Mouse (Mus musculus): Measurements from ENCODE around the gene Auts2.

Gene Auts2

DNA sequence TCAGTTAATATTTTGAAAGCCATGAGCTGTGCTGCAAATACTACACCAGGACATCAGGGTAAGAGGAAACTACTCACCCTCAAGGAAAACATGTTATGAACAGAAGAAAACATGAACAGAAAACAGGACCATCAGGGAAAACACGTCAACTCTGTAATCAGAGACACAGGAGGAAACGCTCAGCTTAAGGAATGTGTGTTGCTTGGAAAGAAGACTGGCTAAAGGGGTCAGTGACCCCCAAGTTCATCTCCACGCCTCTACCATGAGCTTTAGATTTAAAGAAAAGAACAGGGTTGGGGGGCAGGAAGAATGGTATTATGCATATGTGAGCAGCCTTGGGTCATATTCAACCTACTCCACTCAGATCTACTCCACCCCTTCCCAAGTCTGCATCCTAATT is 356.5 kb downstream of the Auts2 start:
- in situ Hi-C loops (cut with MseI, MboI), result no loop called here

DNA sequence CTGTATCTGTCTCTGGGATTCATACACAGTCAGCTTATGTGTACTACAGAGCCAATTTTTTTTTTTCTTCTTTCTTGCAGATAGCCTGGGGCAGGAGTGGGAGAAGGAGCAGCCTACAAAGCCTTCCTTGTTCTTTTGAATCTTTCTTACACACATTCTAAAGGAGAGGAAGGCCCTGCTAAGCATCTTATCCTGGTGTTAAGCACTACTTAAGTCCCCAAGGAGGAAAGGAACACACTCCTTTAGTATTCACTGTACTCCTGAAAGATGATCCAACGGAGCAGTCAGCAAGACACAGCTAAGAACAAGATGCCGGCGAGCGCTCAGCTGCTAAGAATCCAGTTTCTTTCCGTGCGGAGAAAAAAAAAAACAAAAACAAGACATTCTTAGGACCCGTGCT is 356.9 kb downstream of the Auts2 start:
- in situ Hi-C loops (cut with MseI, MboI), result no loop called here

DNA sequence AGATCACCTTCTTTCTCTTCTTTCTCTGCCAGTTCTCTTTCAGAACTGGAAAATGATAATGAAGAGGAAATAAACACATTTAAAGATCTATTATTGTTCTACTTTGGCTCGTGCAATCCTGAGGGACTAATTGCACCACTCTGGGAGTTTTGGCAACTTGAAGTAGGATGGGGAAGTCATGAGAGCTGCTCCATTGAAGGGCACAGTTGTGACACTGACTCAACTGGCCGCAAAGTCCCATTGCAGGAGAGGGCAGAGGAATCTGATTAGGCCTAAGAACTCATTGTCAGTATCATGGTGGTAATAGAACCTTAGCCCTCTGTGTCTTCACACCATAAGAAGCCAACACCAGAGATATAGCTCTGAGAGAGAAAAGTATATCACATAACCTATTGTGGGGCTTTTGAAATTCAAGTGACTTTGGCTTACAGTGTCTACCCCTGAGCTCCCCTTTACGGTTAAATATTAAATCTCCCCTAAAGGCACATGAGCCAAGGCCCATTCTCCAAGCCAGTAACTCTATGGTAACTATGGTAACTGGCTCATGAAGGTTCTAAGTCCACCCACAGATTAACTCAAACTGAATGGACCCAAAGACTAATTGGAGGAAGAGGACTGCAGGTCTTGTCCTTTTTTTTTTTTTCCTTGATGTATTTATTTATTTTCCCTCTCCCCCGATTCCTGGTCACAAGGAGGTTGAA is 358.6 kb downstream of the Auts2 start:
- in situ Hi-C loops (cut with MseI, MboI), result no loop called here

DNA sequence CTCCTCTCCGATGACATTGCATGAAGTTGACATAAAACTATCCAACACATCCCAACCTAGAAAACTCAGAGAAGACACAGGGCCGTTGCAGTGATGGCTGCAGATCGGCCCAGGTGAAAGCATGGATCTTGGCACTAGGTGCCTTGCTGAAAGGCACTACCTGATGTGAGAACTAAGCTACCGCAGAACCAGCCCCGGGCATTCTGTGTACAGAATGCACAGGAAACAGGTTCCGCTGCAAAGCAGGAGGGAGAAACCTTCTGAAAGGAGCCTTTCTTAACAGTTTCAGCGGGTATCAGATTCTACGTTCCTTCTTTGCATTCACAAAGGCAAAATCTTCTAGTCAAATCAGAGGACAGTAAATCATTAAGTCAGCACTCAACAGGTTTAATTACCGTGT is 361.1 kb downstream of the Auts2 start:
- in situ Hi-C loops (cut with MseI, MboI), result no loop called here

DNA sequence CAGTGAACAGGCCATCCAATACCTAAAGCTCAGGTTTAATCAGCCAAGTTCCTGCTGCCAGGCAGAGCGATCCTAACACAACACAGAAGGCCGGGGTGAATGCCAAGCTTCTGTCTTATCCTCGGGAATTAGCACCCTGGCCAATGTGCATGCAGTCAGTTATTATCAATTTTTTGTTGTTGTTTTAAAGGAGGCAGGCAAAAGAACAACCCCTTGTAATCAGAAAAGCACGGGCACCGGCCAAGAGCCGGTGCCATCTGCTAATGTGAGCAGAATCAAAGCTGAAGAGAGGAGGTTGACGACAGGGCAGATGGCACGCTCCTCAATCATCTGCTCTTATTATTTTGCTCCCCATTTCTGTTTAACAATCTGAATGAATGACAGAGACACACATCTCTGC is 373.1 kb downstream of the Auts2 start:
- in situ Hi-C loops (cut with MseI, MboI), result no loop called here

DNA sequence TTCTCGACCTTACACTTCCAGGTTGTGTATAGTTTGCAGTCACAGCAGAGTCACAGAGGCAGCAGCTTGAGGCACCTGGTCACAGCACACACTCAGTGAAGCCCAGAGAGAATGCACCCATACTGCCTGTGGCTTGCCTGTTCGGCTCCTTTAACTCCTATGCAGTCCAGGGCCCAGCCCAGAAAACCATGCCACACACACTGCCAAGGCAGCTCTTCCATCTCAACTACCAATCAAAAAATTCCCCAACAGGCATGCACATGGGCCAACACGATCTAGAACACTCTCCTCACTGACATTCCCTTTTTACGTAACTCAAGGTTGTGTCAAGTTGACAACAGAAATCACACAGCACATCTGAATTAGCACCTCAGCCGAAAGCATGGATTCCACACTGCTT is 374.3 kb downstream of the Auts2 start:
- in situ Hi-C loops (cut with MseI, MboI), result no loop called here

DNA sequence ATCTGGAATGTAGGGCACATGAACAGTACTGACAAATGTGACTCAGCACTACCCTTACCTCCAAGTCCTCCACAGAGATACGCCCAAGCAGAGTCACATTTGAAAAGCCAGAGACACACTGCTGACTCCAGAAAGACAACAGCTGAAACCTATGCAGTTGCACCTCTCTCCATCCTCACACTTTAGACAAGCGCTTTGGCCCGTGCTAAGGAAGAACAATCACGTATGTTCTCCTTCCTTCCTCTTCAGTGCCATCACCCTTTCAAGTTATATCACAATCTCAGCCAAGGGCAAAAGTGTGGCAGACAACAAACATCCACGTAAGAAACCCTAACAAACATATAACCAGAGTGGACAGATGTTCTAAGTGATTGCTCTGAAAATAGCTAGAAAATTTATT is 374.9 kb downstream of the Auts2 start:
- in situ Hi-C loops (cut with MseI, MboI), result no loop called here

DNA sequence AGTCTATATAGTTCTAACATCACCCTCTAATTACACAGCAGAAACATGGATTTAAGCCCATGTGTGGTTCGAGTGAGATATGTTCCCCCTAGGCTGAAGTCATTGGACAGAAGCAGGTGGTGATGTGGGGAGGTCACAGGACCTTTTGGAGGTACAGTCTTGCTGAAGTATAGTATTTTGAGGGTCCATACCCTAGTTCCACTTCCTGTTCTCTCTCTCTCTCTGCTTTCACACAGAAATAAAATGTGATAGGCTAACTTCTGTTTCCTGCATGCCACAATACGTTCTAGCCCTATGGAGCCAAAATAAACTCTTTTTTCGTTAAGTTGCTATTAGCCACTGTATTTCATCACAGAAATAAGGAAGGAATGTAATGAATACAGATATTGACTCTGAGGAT is 376.6 kb downstream of the Auts2 start:
- in situ Hi-C loops (cut with MseI, MboI), result no loop called here

DNA sequence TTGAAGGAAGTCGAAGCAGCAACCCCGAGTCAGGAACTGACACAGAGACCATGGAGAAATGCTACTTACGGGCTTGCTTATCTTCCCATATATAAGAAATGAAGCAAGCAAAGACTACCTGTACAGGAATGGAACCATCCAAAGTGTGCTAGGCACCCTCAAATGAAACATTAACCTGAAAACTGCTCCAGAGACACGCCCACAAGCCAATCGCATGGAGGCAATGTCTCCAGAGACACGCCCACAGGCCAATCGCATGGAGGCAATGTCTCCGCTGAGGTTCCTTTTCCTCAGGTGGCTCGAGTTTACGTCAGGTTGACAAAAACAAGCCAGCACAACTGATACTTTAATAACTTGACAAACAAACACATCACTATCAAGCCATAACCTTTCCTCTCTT is 379.2 kb downstream of the Auts2 start:
- in situ Hi-C loops (cut with MseI, MboI), result no loop called here

DNA sequence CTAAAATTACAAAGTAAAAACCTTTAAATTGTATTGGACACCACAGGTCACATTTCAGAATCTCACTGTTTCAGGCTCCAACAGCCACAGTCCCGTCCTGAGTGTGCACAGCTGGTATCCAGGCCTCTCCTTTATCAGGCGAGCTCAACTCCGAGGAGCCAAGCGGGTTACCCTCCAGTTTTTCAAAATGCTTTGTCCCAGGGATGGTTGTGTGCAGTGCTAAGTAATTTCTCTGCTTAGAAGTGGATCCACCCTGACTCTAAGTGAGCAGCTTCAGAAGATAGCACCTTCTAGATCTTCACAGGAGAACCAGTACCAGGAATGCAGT is 381.0 kb downstream of the Auts2 start:
- in situ Hi-C loops (cut with MseI, MboI), result no loop called here

DNA sequence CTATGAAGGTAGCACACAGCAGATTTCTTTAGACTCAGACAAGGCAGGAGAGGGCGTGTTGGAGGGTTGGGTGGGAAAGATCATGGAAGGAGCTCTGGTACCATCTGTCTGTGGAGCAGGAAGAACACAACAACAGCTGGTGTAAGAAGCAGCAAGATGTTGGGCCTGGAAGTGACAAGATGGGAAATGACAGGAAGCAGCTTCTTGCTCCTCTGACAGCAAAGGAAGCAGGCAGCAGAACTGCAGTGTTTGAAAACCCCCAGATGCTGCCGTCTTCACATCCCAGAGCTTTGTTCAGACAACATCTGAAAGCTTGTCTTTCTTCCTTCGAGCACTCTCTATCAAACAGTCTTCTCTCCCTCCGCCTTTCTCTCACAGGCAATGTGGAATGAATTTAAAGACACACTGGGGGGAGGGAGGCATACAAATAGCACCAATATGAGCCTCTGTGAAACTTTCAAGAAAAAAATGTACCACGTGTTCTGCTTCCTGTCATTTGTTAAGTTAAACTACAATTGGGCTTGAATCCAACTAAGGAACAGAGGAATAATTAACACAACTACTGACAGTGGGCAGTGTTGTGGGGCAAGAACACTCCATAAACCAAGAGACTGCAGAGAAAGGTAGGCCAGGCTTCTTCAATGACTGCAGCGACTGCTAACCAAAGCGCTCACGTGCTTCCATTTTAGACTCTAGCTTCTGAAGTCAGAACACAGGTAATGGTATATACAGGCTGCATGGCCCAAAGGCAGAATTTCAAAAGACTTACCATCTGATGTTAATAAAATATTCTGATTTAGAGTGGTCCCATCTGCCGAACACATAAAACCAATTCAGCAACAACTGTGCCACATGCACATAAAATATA is 381.6 kb downstream of the Auts2 start:
- in situ Hi-C loops (cut with MseI, MboI), result no loop called here

DNA sequence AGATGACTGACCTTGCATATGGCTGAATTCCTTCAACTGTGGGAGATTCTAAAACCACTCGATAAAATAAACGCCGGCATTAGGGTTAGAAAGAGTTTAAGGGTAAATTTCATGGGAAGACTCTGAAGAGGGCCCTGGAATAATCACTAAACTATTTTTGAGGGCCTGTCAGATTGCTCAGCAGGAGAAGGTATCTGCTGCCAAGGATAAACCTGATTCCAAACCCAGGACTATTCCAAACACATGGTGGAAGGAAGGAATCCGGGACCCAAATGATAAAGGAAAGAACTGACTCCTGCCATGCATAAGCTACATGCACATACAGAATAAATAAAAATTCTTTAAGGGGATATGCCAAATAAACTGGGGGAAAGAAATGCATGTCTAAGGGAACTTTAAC is 399.0 kb downstream of the Auts2 start:
- in situ Hi-C loops (cut with MseI, MboI), result no loop called here

DNA sequence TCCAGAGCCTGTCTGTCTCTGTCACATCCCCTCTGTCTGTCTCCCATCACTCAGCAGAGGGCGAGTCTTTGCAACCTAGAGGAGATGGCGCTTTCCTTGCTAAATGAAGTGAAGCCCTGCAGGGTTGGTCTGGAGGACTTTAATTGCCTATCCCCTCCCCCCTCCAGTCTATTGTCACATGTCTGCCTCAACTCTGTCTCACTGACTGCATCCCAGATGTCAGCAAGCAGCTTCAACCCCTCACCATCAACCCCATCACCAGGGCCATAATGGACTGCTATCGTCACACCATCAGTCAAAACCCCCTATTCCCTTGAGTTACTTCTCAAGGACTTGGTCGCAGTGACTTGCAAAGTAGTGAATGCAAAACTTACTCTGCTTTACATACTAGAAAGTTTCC is 402.3 kb downstream of the Auts2 start:
- in situ Hi-C loops (cut with MseI, MboI), result no loop called here

DNA sequence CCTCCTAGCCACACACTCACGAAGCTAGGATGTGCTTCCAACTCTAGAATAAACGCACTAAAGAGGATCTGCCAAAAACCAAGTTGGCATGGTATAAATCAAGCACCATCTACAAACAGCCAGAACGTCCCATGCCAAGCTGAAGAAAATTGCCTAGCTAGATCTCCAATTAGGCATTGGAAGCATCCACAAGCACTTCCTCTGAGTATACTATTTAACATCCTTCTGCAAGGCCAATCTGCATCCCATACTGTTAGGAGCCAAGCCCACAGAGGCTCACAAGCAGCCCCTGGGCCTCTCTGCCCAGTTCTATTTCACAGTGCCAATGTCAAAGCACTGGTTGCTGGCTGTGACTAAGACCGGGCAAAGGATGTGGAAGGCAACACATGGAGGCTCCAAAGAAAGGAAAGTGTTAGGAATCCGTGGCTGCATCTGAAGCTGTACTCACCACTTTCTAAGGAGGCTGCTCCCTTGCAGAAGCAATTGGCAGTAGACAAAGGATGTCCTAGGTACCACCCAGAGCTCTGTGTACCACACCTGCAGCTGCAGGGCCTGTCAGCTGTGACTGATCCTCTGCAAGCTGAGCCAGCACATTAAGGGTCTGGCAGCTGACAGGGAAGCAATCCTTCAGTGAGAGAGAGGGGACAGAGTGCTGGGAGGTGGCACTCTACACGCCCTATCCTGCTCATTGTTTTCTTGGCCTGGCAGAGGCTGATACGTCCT is 407.0 kb downstream of the Auts2 start:
- in situ Hi-C loops (cut with MseI, MboI), result no loop called here

DNA sequence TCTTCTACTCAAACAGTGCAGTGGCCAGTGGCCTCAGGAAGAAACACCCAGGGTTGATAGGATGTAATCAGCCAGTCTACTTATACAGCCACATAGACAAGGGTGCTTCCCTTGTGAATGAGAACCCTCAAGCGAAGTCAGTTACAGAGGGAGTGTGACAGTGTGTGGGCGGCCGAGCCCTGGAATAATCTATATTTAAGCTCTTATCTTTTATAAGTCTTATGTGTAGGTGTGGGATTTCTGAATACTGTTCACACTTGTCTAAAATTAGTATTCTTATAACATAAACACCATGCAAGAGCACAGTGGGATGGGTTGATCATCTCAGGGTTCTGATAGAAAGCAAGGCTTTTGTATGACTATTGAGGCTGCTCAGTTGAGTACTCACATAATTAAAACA is 411.2 kb downstream of the Auts2 start:
- in situ Hi-C loops (cut with MseI, MboI), result no loop called here

DNA sequence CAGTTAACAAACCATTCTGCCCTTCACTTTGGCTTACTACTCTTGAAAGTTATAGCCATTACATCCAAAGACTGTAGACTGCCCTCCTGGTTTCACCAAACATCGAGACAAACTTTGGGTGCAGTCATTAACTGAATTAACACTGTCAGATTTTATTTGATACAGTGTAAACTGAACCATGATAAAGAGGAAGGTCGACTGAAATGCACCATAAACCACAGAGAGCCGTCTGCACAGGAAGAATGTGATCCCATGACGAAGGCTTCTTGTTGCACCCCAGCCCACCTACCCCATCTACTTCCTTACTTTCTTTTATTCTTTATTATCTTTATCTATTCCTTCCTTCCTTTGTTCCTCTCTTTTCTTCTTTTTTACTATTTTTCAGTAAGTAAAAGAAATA is 412.6 kb downstream of the Auts2 start:
- in situ Hi-C loops (cut with MseI, MboI), result no loop called here

DNA sequence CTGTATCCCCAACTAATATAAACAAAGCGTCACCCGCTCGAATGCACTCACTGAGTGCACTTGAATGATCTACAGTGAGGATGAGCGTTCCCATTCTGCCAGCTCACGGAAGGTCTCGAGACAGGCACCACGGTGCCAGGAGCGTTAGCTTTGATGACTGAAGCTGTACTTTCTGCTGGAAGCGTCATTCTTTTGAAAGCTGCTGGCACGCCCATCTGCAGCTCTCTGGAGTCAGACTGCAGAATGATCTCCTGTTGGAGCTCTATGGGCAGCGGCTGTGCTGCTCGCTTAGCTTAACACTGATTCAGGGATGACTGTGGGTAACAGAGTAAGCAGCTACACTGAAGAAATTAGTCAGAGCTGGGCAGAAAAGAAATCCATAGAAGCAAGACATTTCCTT is 416.5 kb downstream of the Auts2 start:
- in situ Hi-C loops (cut with MseI, MboI), result no loop called here

DNA sequence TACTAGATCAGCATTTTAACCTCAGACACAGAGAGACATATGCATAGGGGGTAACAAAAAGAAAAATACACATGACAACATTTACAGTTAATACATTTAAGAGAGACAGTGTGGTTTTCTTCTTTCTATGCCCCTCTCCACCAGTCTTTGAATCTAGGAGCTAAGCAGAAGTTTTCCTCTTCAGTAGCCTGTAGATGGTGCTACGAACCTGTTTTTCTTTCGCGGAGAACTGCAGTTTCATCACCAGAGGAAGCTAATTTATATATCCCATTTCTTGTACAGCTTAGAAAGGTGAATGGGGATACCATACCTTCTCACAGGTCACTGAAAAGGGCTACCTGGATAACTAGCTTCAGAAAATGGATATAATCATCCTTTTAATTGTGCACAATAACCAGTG is 427.5 kb downstream of the Auts2 start:
- in situ Hi-C loops (cut with MseI, MboI), result no loop called here

DNA sequence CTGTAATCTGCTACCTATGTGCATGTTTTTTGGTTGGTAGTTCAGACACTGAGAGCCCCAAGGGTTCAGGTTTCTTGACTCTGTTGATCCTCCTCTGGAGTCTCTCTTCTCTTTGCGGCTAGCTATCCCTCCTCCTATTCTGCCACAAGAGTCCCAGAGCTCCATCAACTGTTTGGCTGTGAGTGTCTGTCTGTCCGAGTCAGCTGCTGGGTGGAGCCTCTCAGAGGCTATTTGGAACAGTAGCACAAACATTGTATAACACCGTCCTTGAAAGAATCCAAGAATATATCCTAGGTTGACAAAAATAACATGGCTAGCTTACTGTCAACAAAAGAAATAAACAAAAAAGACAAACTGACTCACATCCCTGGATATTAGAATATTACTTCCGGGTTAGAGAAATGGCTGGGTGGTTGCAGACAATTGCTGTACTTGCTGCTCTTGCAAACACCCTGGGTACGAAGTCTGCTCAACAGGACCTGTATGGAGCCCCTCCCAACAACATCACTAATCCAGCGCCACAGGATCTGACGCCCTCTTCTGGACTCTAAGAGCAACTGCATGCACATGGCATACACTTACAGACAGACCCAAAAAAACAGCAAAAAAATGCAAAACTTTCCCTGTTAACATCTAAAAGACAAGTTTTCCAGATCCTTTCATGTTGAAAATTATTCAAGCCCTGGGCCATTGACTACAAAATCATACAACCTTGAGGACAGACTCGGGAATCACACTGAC is 428.4 kb downstream of the Auts2 start:
- in situ Hi-C loops (cut with MseI, MboI), result no loop called here

DNA sequence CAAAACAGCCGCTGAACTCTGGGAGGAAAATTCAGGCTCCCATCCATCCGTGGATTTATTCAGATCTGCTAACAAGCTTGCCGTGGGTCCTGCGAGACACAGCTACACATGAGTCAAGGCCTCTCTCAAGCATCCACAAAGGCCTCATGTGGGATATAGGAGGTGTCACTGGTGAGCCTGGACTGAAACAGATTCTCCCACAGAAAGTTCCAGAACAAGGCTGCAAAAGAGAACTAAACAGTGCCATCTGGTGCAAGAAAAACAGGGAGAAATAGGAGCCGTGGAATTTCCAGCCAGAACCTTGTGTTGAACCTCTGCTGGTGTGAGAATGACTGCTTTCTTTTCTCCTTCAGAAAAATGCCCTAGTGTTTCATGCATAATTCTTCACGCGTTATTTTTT is 429.7 kb downstream of the Auts2 start:
- in situ Hi-C loops (cut with MseI, MboI), result no loop called here

DNA sequence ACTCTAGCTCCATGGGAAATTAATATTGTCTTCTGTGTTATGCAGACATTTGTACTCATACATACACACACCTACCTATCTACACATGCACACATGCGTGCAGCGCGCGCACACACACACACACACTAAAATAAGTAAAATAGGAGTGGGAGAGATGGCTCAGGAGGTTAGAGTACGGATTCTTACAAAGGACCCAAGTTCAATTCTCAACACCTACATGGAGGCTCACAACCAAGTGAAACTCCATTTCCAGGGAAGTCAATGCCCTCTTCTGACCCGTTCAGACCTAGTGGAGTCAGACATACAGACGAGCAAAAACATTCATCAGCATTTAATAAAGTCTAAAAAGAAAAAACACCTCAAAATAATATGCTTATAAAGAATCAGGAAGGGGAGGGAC is 430.5 kb downstream of the Auts2 start:
- in situ Hi-C loops (cut with MseI, MboI), result no loop called here

DNA sequence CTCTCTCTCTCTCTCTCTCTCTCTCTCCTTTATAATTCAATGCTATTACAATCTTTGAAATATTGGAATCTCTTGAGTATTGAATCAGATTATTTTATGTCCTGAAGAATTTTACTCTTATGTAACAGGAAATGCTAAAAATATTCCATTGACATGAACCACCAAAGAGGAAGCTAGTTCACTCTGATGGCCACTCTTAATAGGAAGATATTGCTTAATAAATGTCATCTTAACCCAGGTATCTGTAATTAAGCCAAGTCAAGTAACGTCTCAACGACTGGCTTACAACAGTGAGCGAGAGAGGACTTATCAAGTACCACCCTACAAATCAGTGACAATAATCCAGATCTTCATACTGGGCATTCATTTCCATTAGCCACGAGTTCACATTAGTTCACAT is 440.7 kb downstream of the Auts2 start:
- in situ Hi-C loops (cut with MseI, MboI), result no loop called here
